Mouse (Mus musculus): ENCODE results near the gene Amph. TPM values are rescaled to one million over a fixed set of nuclear protein-coding genes. Genes with fewer than 3 reads are reported as not detected.

Amph gene
- total RNA-seq, 1 experiment from 2014 or later, result not detected

Other genes starting within 250 kb of the Amph start
- 60.1 and 77.8 TPM in 2 replicates for gene Vps41, start 230.9 kb upstream of the Amph start, total RNA-seq (2017)

Data from common myeloid progenitor, adult 5-6 weeks (primary cell).